Mouse (Mus musculus) cerebellum, adult 9-11 months (tissue): ENCODE results near the gene Clec2l.

ENCODE experiments used
- DNase-seq: peaks from one replicate; pipeline ENCODE4 v3.0.0; 2022

Gene Clec2l

DNA sequence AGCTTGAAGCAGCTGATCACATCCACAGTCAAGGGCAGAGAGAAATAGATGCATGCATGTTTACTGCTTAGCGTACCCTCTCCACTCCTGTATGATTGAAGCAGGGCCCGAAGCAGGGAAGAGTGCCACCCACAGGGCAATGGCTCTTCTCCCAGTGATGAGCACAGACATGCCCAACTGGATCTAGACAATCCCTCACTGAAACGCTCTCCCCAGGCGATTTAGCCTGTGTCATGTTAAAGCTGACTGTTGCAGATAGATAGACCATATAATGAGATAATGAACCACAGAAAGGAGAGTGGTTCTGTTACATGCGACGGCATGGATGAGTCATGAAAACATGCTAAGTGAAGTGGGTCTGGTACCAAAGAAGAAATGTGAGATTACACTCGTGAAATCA, 8.4 kb downstream of the Clec2l start:
- DNase-seq: no peak

GRCm38 (mm10) chr6:38672011-38672410, 9.1 kb downstream of the Clec2l start:
- DNase-seq: no peak

- DNase-seq: no peak
Observed at GRCm38 (mm10) chr6:38676217-38676616, 13.3 kb downstream of the Clec2l start.

DNA sequence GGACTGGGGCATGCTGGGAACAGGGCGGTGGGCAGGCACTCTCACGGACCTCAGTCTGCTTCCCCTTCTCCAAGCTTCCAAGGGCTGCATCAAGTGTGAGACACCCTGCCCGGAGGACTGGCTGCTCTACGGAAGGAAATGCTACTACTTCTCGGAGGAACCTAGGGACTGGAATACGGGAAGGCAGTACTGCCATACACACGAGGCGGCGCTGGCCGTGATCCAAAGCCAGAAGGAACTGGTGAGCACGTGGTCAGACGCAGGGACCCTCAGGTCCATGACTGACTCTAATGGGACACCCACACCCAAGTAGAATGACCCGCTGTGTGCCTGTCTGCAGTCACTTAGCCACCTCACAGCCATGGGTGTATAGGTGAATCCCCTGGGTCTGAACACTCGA, 13.9 kb downstream of the Clec2l start:
- no peak for DNase-seq

DNA sequence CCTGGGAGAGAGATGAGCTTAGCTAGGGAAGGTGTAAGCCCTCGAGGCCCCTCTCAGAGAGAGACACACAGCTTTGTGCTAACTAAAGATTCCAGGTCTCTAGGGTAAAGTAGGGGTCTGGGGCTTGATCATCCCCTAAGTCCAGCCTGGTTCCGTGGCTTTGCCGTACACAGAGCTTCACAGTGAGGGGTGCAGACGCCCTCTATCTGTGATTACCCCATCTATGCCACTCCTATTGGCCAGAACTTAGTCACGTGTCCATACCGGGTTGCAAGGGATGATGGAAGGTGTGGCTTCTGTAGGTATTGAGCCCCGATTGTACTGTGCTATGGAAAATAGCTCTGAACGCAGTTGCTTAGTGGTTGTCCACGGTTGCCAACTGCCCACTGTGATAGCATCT, 14.8 kb downstream of the Clec2l start:
- no peak for DNase-seq

GRCm38 (mm10) chr6:38682532-38682931, 19.7 kb downstream of the Clec2l start:
- DNase-seq: no peak

DNA sequence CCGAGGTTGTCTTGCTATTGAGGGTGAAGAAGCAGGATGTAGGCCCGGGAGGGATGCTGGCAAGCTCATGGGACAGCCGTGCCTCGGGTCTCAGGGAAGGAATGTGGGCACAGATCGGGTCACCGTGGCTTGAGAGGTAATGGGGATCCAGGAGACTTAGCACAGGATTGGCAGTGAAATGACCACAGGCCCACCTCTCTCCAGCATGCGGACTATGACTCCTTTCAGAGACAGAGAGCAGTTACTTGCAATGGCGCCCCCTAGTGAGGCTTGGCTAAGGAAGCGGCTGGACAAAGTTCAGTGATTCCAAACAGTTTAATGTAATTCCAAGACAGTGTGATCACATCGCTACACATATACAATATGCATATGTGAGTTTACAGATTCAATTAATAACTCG, 24.3 kb downstream of the Clec2l start:
- peak; percentile 22 for DNase-seq

- no peak for DNase-seq
Observed at GRCm38 (mm10) chr6:38688841-38689240, 26.0 kb downstream of the Clec2l start.

- DNase-seq: no peak
Observed at GRCm38 (mm10) chr6:38690615-38691014, 27.7 kb downstream of the Clec2l start.

- no peak for DNase-seq
Observed at GRCm38 (mm10) chr6:38691052-38691451, 28.2 kb downstream of the Clec2l start.

GRCm38 (mm10) chr6:38692556-38692955, 29.7 kb downstream of the Clec2l start:
- DNase-seq: no peak

GRCm38 (mm10) chr6:38695380-38696054, 32.6 kb downstream of the Clec2l start:
- DNase-seq: peak; percentile 68

DNA sequence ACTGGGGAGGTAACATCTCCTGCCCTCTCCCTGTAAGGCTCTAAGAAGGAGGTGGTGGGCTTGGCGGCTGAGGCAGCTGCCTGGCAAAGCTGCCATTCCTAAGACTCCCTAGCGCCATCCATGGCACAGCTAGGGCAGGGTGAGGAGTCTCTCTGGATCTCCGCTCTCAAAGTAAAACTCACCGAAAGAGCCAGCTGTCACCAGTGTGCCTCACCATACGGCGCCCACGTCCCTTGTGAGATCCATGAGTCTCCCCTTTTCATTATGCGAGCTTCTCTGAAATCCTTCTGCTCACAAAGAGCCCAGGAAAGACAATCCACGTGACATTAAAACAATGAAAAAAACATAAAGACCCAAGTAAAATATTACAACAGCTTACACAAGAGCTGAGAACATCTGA, 33.7 kb downstream of the Clec2l start:
- no peak for DNase-seq

GRCm38 (mm10) chr6:38698233-38698889, 35.5 kb downstream of the Clec2l start:
- no peak for DNase-seq

GRCm38 (mm10) chr6:38701421-38701820, 38.6 kb downstream of the Clec2l start:
- DNase-seq: no peak

GRCm38 (mm10) chr6:38702810-38703399, 40.0 kb downstream of the Clec2l start:
- peak; percentile 21 for DNase-seq

- DNase-seq: no peak
Observed at GRCm38 (mm10) chr6:38703526-38703925, 40.7 kb downstream of the Clec2l start.

DNA sequence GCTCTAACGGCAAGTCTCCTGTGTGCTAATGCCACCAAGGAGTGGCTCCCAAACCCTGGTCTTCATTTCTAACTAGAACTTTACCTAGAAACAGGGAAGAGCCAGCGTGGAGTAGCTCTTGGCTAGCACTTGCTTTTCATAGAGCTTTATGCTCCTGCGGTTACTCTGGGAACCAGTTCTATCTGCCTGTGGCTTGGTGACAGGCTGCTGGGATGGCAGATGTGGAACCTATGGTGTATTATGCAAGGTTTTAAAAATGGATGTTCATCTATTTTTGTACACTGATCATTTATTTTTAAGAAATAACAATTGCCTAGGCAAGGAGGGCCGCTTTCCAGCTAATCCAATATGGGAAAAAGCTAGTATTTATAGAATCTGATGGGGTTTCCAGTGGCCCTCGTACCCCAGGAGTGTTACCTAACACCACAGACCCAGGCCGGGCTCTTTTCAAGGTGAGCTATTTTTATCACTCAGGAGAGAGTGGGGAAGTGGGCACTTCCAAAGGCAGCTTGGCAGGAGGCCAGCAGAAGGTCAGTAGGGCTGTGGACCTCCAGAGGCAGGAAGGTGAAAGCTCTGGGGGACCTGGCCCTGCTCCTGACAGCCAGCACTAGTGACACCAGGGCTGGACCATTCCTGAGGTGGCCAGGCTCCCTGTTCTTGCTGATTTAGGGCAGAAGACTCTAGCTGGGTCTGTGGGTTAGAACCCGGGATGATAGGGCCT, 41.6 kb downstream of the Clec2l start:
- DNase-seq: no peak

- DNase-seq: no peak
Observed at GRCm38 (mm10) chr6:38710449-38710848, 47.6 kb downstream of the Clec2l start.

- no peak for DNase-seq
Observed at GRCm38 (mm10) chr6:38713957-38714898, 51.4 kb downstream of the Clec2l start.

DNA sequence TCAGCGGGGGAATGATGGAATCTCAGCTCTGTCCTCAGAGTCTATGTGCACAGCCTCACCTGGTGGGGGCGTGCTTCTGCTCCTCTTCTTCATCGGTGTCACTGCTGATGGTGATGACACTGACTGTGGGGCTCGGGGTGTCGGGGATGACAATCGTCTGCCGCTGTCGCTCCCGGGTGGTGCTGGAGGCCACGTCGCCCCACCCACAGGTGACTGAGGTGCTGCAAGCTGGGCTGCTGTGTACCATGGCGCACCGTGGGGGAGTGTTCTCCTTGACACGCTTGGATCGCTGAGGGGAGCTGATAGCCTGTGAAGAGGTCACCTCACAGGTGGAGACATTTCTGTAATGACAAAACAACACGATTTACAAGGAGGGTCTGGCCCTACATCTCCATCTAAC, 53.0 kb downstream of the Clec2l start:
- DNase-seq: no peak

DNA sequence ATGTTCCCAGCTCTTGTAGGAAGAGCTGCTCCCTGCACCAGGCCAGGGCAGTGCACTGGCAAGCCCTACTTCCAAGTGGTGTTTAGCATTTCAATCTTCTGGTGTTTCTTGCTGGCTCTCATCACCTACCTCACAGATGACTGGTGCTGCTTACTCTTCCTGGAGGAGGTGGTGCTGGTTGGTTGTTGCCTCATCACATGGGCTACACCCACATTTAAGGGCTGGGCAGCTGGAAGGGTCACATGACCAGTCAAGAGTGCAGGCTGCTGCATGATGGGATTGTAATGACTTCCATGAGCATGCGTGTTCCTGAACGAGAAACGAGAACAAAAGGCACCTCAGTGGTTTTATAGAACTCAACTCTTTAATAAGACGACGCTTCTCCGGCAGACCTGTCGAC, 55.8 kb downstream of the Clec2l start:
- DNase-seq: no peak

- no peak for DNase-seq
Observed at GRCm38 (mm10) chr6:38719229-38719628, 56.4 kb downstream of the Clec2l start.
